Mouse (Mus musculus) stomach, adult 2 months (tissue): ENCODE measurements around the gene Oas3. TPM values are rescaled to one million over a fixed set of nuclear protein-coding genes. Genes with fewer than 3 reads are reported as not detected.

Source experiments
- polyA plus RNA-seq: library from polyadenylated mRNA; depleted of rRNA; stranded (reverse); fragments of >200 nt; gene quantifications from 2 replicates; pipeline ENCODE4 v1.2.3, GENCODE M21; 2012; rRNA removed

The Oas3 gene
- polyA plus RNA-seq, result 2.0 and 2.5 TPM in 2 replicates

GRCm38 (mm10) chr5:120777478-120777877 is at the start of gene Oas3:
Gene Oas3 (minus strand): TSS chr5:120777661.

GRCm38 (mm10) chr5:120811951-120812819 is 34.7 kb upstream of the Oas3 start, which contains the start of gene Oas1c:
Gene Oas1c (minus strand): TSS chr5:120812514.

GRCm38 (mm10) chr5:120795480-120796034 is 18.1 kb upstream of the Oas3 start, which contains the start of gene Oas1e:
Gene Oas1e (minus strand): TSS chr5:120795530.

GRCm38 (mm10) chr5:120749688-120750087 is 27.8 kb downstream of the Oas3 start, which contains the start of gene Oas2:
Gene Oas2 (minus strand): TSS chr5:120749853.

GRCm38 (mm10) chr5:120711827-120712226 is 65.6 kb downstream of the Oas3 start, which contains the start of gene Dtx1:
Gene Dtx1 (minus strand): TSS chr5:120711927.

Other genes with a start within 250 kb of the Oas3 start
- gene Tpcn1, start 189.0 kb downstream of the Oas3 start, polyA plus RNA-seq, result 17.3 and 22.1 TPM in 2 replicates
- gene Iqcd, start 188.6 kb downstream of the Oas3 start, polyA plus RNA-seq, result 0.09 and 0.11 TPM in 2 replicates
- 22.2 and 28.6 TPM in 2 replicates for gene Rita1, start 165.1 kb downstream of the Oas3 start, polyA plus RNA-seq
- 17.6 and 22.7 TPM in 2 replicates for gene Ddx54, start 164.9 kb downstream of the Oas3 start, polyA plus RNA-seq
- not detected in 2 replicates for gene Cfap73, start 143.4 kb downstream of the Oas3 start, polyA plus RNA-seq
- 2.4 and 2.5 TPM in 2 replicates for gene Rasal1, start 128.8 kb downstream of the Oas3 start, polyA plus RNA-seq
- gene Dtx1, start 65.7 kb downstream of the Oas3 start, polyA plus RNA-seq, result 3.1 and 5.5 TPM in 2 replicates
- 4.3 and 7.3 TPM in 2 replicates for gene Oas2, start 27.8 kb downstream of the Oas3 start, polyA plus RNA-seq
- gene Oas1e, start 17.9 kb upstream of the Oas3 start, polyA plus RNA-seq, result 0.11 TPM in 1 of 2 replicates, not detected in the other
- 1.1 and 1.9 TPM in 2 replicates for gene Oas1c, start 34.9 kb upstream of the Oas3 start, polyA plus RNA-seq
- not detected in 2 replicates for gene Oas1f, start 69.7 kb upstream of the Oas3 start, polyA plus RNA-seq
- gene Oas1h, start 83.8 kb upstream of the Oas3 start, polyA plus RNA-seq, result not detected in 2 replicates
- gene Oas1g, start 110.0 kb upstream of the Oas3 start, polyA plus RNA-seq, result 8.6 and 10.4 TPM in 2 replicates
- 14.3 and 16.5 TPM in 2 replicates for gene Oas1a, start 129.9 kb upstream of the Oas3 start, polyA plus RNA-seq
- gene Oas1d, start 136.9 kb upstream of the Oas3 start, polyA plus RNA-seq, result not detected in 2 replicates
- gene Rph3a, start 232.4 kb upstream of the Oas3 start, polyA plus RNA-seq, result 0.03 TPM in 2 replicates